Mouse (Mus musculus) hindbrain, embryonic 16.5 days (tissue): ENCODE measurements at regions not wholly inside any gene's neighbourhood (a gene's known extent, or its start where the extent isn't known, plus 50 kb on each side); places are given as distances from the start of the nearest gene placed in this dataset.
A peak's percentile ranks its signal among the peaks of the same experiment; 100 is the strongest.

Experiments
- ATAC-seq: fragments of 200-750 bp; cut with Nextera tagmentation; 2 replicates; pipeline ENCODE4 v1.8.0; 2017; ENCODE audit warnings: moderate TSS enrichment, moderate library complexity
- H3K27ac ChIP-seq: fragments of 300-500 bp; sonication (generic); 2 replicates; pipeline ENCODE4 v1.5.1; 2014; ENCODE audit warnings: low read depth, mild to moderate bottlenecking, control low read depth, low read length, moderate library complexity
- H3K27me3 ChIP-seq: fragments of 300-500 bp; sonication (generic); replicated peaks from 2 replicates; pipeline ENCODE4 v1.6.1; 2014; ENCODE audit warnings: low read length; ENCODE audit not compliant: control insufficient read depth, insufficient read depth
- H3K36me3 ChIP-seq: fragments of 300-500 bp; sonication (generic); 2 replicates; pipeline ENCODE4 v1.6.1; 2014; ENCODE audit warnings: mild to moderate bottlenecking, low read length, moderate library complexity, mixed read lengths; ENCODE audit not compliant: control insufficient read depth, insufficient read depth
- H3K4me1 ChIP-seq: fragments of 300-500 bp; sonication (generic); 2 replicates; pipeline ENCODE4 v1.6.1; 2014; ENCODE audit warnings: low read depth, low read length; ENCODE audit not compliant: control insufficient read depth, insufficient read depth
- H3K4me2 ChIP-seq: fragments of 300-500 bp; sonication (generic); 2 replicates; pipeline ENCODE4 v1.6.1; 2014; ENCODE audit warnings: mild to moderate bottlenecking, low read length, control low read depth, moderate library complexity
- H3K4me3 ChIP-seq: fragments of 300-500 bp; sonication (generic); 2 replicates; pipeline ENCODE4 v1.5.1; 2014; ENCODE audit warnings: mild to moderate bottlenecking, low read length, control low read depth, moderate library complexity
- H3K9ac ChIP-seq: fragments of 300-500 bp; sonication (generic); 2 replicates; pipeline ENCODE4 v1.6.1; 2014; ENCODE audit warnings: low read depth, mild to moderate bottlenecking, control low read depth, low read length, moderate library complexity
- H3K9me3 ChIP-seq: fragments of 300-500 bp; sonication (generic); 2 replicates; pipeline ENCODE4 v1.6.1; 2014; ENCODE audit warnings: mild to moderate bottlenecking, low read length, moderate library complexity; ENCODE audit not compliant: control insufficient read depth
- WGBS: fragments of 180-500 bp; shearing (Covaris S2); extraction: QIAGEN DNeasy Blood & Tissue Kit; methylation state at CpG from one replicate; pipeline ENCODE4 v1.1.7; 2014; 5-methylcytosine and 5-hydroxymethylcytosine counted together

DNA sequence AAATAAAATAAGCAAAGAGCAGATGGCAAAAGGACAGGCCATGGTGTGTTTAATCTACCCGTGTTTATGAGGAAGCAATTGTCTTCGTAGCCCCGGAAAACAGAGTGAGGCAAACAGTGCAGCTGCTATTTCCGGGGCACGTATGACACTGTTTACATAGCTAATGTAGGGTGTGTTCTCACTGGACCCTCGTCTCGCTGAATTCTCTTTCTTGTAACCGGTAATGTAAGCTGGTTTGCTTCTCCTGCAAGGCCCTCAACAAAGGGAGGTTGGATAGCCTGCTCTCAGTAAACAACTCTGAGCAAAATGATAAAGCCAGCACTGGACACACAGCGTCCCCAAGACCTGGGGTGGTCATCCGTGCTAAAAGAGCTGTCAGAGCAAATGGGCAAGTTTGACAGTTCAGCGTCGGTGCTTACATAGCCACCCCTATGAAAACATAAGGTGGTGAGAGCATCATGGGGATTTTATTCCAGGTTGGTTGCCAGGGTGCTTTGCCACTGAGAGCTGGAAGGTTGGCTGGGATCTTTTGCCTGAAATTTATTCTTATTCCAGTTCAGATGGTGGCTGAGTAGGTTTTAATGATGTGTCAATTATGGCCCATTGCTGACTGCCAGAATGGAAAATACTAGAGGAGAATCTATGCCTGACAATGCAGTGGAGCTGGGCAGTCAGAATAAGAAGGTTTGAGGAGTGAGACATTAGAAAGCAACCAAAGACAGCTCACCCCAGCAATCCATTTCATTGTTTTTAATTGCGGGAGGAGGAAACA is 483.8 kb upstream of the Fam92a start:
- 27% methylated on average over 13 of the region's 13 CpGs for WGBS
- no peak overlapping the region for H3K9ac ChIP-seq
- no peak overlapping the region for H3K4me3 ChIP-seq
- no peaks in the 10 kb centered on the region for H3K9me3 ChIP-seq
- H3K4me2 ChIP-seq: peak overlapping the region; percentile 37
- H3K27ac ChIP-seq: no peak overlapping the region
- ATAC-seq: peak; percentile 69
- H3K27me3 ChIP-seq: no peaks in the 10 kb centered on the region
- no peaks in the 10 kb centered on the region for H3K36me3 ChIP-seq
- H3K4me1 ChIP-seq: peaks cover 6% of the 10 kb centered on the region

DNA sequence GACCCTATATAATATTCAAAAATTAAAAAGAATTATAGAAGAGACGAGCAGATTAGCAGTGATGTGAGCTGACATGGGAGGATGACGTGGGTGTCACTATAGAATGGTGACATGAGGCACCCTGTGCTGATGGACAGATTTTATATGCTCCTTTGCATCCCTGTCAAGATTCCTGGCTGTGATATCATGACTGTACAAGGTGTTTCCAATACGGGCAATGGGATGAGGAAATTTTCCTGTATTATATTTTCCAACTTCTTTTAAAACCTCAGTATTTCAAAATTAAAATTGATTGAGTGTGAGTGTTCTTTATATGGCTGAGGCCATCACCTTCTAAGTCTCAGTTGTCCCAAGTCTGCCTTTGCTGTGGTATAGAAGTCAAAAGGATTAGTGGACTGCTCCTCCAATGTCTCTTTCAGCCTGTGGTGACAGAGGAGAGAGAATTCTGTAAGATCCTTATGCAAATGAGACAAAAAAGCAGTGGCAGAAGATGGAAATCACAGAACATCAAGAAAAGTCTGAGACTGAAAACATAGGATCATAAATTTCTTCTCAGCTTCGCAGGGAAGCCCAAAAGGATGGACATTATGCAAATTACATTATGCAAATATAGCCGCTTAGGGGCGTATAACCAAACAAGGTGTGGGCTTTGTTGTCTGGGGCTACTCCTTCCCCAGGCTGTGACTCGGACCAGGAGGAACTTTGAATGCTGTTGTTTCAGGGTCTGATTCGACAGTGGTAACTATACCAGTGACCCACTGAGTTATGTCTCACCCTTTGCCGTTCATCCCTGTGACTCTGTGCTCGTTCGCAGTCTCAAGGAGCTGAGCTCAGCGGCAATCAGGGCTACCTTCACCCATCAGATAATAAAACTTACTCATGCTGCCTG is 483.0 kb upstream of the Fam92a start:
- H3K27ac ChIP-seq: no peak overlapping the region
- peaks cover 6% of the 10 kb centered on the region for H3K4me1 ChIP-seq
- peak overlapping the region; percentile 37 for H3K4me2 ChIP-seq
- no peak overlapping the region for H3K4me3 ChIP-seq
- no peaks in the 10 kb centered on the region for H3K36me3 ChIP-seq
- no peaks in the 10 kb centered on the region for H3K9me3 ChIP-seq
- WGBS: 39% methylated on average over 12 of the region's 12 CpGs
- H3K27me3 ChIP-seq: no peaks in the 10 kb centered on the region
- no peak overlapping the region for H3K9ac ChIP-seq
- ATAC-seq: peak; percentile 61

DNA sequence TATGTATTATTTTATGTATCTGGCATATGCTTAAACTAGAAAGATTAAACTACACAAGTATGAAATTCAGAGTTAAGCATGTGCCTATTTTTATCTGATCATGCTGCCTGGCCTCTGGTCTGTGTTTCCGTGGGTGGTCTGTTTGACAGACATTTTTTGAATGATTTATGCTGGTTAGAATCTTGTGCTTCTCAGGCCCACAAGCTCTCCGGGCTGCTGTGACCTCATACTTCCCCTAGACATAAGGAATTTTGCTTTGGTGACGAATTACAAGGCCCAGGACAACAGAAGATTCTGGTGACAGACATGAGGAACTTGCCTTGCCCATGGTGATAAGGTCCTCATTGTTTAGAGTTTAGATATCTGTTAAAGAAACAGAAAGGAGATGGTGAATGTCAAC is 475.9 kb upstream of the Fam92a start:
- Histone ChIP-seq H3K4me2 (no peak overlapping the region), H3K4me3 (no peak overlapping the region), H3K9ac (no peak overlapping the region), H3K4me1 (no peaks in the 10 kb centered on the region), H3K9me3 (no peaks in the 10 kb centered on the region), H3K36me3 (no peaks in the 10 kb centered on the region), H3K27me3 (no peaks in the 10 kb centered on the region), H3K27ac (no peak overlapping the region)
- no peak for ATAC-seq
- WGBS: 58% methylated on average over 3 of the region's 3 CpGs

GRCm38 (mm10) chr4:12642525-12642928 is 470.7 kb upstream of the Fam92a start:
- WGBS: 25% methylated on average over 4 of the region's 4 CpGs
- no peak for ATAC-seq
- no peak overlapping the region for H3K9ac ChIP-seq
- no peaks in the 10 kb centered on the region for H3K9me3 ChIP-seq
- H3K4me3 ChIP-seq: no peak overlapping the region
- no peak overlapping the region for H3K27ac ChIP-seq
- no peaks in the 10 kb centered on the region for H3K36me3 ChIP-seq
- H3K27me3 ChIP-seq: no peaks in the 10 kb centered on the region
- H3K4me1 ChIP-seq: no peaks in the 10 kb centered on the region
- no peak overlapping the region for H3K4me2 ChIP-seq

- Histone ChIP-seq H3K27me3 (no peaks in the 10 kb centered on the region; the same call in 1 of the 2 replicates), H3K4me1 (no peaks in the 10 kb centered on the region), H3K27ac (no peak overlapping the region), H3K9me3 (no peaks in the 10 kb centered on the region), H3K9ac (no peak overlapping the region), H3K36me3 (no peaks in the 10 kb centered on the region), H3K4me2 (no peak overlapping the region), H3K4me3 (no peak overlapping the region)
- ATAC-seq: peak; percentile 89
- WGBS: 11% methylated on average over 2 of the region's 2 CpGs
Observed at GRCm38 (mm10) chr4:12629375-12629821, 457.6 kb upstream of the Fam92a start.

DNA sequence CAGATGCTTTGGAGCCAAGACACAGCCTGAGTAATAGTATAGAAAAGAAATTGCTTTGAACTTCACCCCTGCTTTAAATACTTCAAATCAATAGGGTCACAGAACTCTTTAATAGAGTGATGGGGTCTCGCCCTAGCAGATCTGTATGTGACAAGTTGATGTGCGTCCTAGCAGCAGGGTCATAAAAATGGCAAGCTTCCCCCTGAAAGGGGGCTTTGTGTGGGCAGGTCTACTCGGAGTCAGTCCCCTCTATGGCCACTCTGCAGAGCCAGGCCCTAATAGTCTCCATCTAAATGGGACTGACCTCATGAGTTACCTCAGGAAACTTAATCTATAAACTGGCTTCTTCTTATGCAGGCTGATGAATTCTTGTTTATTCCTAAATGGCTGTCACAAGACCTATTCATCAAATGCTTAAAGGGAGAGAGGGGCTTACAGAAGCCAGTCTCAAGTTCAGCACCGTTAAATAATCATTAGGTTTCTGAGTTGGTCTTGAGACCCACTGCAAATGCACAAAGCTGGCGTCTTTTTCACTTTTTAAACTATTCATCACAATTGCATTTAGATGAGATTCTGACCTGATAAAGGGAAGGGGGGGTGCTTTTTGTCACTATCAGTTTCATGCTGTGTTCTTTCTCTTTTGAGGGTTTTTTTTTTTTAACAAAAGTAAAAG is 457.0 kb upstream of the Fam92a start:
- no peaks in the 10 kb centered on the region for H3K36me3 ChIP-seq

GRCm38 (mm10) chr4:12627158-12627871 is 455.5 kb upstream of the Fam92a start:
- no peak overlapping the region for H3K4me3 ChIP-seq
- no peak overlapping the region for H3K9ac ChIP-seq
- no peak overlapping the region for H3K4me2 ChIP-seq
- no peak for ATAC-seq
- WGBS: 76% methylated on average over 5 of the region's 5 CpGs
- H3K27ac ChIP-seq: no peak overlapping the region
- no peaks in the 10 kb centered on the region for H3K36me3 ChIP-seq
- no peaks in the 10 kb centered on the region; the same call in 1 of the 2 replicates for H3K27me3 ChIP-seq
- no peaks in the 10 kb centered on the region for H3K4me1 ChIP-seq
- no peaks in the 10 kb centered on the region for H3K9me3 ChIP-seq

More for the DNA sequence above, 457.0 kb upstream of the Fam92a start:
- Histone ChIP-seq H3K4me3 (no peak overlapping the region), H3K9ac (no peak overlapping the region), H3K9me3 (no peaks in the 10 kb centered on the region), H3K4me1 (no peaks in the 10 kb centered on the region), H3K27ac (no peak overlapping the region), H3K4me2 (no peak overlapping the region), H3K27me3 (no peaks in the 10 kb centered on the region; the same call in 1 of the 2 replicates)
- ATAC-seq: peak; percentile 80
- WGBS: 21% methylated on average over 5 of the region's 5 CpGs

DNA sequence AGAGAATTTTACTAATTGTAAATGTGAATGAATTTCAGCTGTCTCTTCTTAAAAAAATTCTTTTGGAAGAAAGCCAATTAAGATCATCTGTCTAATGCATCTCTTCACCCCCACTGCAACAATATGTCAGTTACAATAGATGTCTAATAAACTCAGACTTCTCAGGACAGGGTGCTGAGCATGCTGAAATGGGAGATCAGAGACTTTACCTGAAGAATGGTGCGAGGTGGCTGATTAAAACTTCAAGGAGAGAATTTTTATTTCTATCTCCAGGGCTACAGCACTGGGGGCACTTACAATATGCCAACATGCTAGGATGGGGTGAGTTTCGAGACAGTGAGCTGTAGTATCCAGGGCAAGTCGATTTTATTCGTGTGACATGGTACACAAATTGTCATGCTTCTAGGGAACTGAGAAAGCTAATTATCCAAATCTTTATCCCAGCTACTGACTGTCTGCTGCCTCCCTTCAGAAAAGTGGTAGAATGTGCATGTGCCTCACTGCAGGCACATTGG is 449.0 kb upstream of the Fam92a start:
- Histone ChIP-seq H3K4me3 (no peak overlapping the region), H3K4me2 (no peak overlapping the region), H3K9me3 (no peaks in the 10 kb centered on the region), H3K27me3 (no peaks in the 10 kb centered on the region), H3K27ac (no peak overlapping the region), H3K9ac (no peak overlapping the region), H3K4me1 (no peaks in the 10 kb centered on the region), H3K36me3 (no peaks in the 10 kb centered on the region)
- 0 out of 2 replicates have a peak, but pooled peaks have one; percentile 58 for ATAC-seq
- WGBS: 48% methylated on average over 4 of the region's 4 CpGs
